Mouse (Mus musculus): Measurements from ENCODE around the gene Trhr2. TPM values are rescaled to one million over a fixed set of nuclear protein-coding genes. Genes with fewer than 3 reads are reported as not detected.

Trhr2 gene
- polyA plus RNA-seq (2012; ENCODE audit: insufficient read depth, insufficient read length, missing spikeins), result not detected in 2 replicates

DNA sequence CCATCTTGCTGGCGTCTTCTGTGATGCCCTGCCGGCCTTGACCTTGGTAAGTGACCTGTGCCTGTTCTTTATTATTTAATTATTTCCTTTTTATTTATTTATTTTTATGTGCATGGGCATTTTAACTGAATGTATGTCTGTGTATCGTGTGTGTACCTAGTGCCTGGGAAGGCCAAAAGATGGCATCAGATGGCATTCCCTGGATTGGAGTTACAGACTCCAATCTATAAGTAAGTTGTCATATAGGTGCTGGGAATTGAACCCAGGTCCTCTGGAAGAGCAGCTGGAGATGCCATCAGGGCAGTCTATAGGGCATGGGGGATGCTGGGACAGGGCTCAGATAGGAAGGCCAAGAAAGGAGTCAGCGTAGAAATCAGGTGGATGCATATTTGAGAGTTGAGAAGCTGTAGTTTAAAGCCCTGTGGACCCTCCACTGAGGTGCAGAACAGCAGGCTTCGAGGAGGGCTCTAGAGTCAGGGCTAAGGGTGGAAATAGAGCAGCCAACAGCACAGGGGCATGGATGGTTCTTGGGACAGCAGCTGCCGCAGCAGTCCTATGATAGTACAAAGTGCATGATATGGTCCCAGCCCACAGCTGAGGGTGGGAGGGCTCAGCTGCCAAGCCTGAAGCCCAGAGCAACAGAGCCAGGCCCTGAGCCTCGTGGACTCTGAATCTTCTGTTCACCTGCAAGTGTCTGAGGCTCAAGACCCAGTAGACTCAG is at the start of gene Trhr2:
Gene Trhr2 (minus strand): TSS at position 51 of the 721 bp plus-strand sequence.
- H3K4me1 ChIP-seq (ENCODE audit: control insufficient read depth, insufficient read depth, low read length), result peaks cover 6% of the 10 kb centered on the region
- no peak within 1 kb of the TSS for H3K4me3 ChIP-seq (ENCODE audit: insufficient read depth, low read length)

DNA sequence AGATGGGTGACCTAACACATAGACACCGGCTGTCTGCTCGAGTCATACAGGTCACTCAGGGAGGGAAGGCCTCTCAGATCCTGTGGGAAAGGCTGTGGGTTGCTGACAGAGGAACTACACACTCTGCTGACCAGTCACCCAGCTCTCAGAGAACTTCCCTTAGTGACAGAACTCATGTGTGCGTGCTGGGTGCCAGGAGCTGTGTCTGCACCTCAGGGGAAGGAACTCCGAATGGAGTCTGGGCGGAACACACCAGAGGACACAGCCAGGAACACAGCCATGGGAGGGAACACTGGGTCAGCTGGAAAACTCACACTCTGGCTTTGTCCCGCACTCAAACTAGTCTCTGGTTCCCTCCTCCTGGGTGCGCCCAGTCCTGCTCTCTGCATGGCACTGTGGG is 47.1 kb upstream of the Trhr2 start:
- Histone ChIP-seq H3K4me1 (ENCODE audit: control insufficient read depth, insufficient read depth, low read length) (peaks cover 11% of the 10 kb centered on the region), H3K4me3 (ENCODE audit: insufficient read depth, low read length) (no peak overlapping the region), H3K27ac (ENCODE audit: insufficient read depth, low read depth, low read length) (peak overlapping the region; percentile 8; the same call in 1 of the 2 replicates)
- TF ChIP-seq CTCF (IDR thresholded peaks at IDR 0.05; ENCODE audit: low read depth, low read length) (no peak), POLR2A (IDR thresholded peaks at IDR 0.05; ENCODE audit: borderline replicate concordance, low read depth, low read length) (no peak)

More for the DNA sequence above, at the start of gene Trhr2:
- H3K27ac ChIP-seq (ENCODE audit: insufficient read depth, low read depth, low read length), result no peak within 1 kb of the TSS
- TF ChIP-seq POLR2A (IDR thresholded peaks at IDR 0.05; ENCODE audit: borderline replicate concordance, low read depth, low read length) (no peak), CTCF (IDR thresholded peaks at IDR 0.05; ENCODE audit: low read depth, low read length) (no peak)

DNA sequence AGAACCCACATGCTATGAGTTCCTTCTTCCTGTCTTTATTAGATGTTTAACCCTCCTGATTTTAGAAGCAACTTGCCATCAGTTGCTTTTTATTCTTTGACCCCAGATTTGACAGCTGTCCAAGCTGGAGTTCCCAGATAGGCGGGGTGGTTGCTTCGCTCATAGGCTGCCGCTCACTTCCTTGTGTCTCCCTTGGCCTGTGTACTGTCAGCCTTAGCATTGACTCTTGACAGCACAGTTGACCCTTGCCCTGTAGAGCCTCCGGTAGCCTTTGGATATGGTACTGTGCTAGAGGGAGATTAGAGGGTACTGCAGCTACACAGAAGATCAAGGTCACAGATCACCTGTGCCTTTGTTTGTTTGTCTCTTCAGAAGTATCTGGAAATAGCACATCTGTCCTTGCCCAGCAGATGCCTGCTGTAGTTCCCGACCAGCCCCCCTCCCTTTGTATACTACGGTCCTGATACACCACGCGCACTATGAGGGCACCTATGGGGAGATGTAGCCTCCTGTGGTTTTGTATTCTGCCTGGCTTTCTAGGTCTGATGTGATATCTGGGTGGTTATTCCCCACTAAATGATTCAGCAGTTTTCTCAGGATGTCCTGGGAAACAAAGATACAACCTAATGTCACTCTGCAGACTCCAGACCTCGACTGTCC is 44.7 kb upstream of the Trhr2 start:
- H3K4me3 ChIP-seq (ENCODE audit: insufficient read depth, low read length), result no peak overlapping the region
- peaks cover 11% of the 10 kb centered on the region for H3K4me1 ChIP-seq (ENCODE audit: control insufficient read depth, insufficient read depth, low read length)
- TF ChIP-seq POLR2A (IDR thresholded peaks at IDR 0.05; ENCODE audit: borderline replicate concordance, low read depth, low read length) (no peak), CTCF (IDR thresholded peaks at IDR 0.05; ENCODE audit: low read depth, low read length) (no peak)
- no peak overlapping the region for H3K27ac ChIP-seq (ENCODE audit: insufficient read depth, low read depth, low read length)

DNA sequence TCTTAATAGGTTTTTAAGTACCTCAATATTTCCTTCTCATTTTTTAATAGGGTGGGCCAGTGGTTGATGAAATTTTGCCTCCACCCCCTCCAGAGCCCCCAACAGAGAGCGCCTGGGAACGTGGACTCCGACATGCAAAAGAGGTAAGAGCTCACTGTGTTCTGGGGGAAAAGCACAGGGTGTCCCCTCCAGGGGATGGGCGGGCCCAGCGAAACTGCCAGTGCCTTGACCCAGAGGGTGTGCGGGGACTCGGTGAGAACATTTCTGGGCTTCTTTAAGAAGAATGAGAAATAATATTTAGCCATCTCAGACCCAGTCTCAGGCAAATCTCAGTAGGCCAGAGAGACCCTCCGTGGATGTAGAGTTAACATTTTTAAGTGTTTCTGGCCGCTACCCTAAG is 37.6 kb upstream of the Trhr2 start:
- TF ChIP-seq CTCF (IDR thresholded peaks at IDR 0.05; ENCODE audit: low read depth, low read length) (no peak), POLR2A (IDR thresholded peaks at IDR 0.05; ENCODE audit: borderline replicate concordance, low read depth, low read length) (no peak)
- no peak overlapping the region for H3K4me3 ChIP-seq (ENCODE audit: insufficient read depth, low read length)

DNA sequence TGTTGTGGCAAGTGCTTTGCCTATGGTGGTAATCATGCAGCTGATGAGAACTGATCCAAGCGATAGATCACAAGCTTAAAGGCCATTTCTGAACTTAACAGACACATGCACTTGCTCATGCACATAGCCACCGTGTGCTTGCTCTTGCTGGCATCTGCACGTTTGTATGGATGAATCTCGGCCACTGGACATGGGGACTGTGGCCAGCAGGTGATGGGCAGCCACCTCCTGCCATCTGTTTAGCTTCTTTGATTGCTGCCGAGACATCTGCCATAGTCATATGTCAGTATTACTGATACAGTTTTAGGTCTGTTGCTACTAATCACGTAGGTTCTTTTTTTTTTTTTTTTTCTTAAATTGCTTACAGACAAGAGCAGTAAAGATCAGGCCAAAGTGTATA is 34.7 kb upstream of the Trhr2 start:
- H3K4me3 ChIP-seq (ENCODE audit: insufficient read depth, low read length), result no peak overlapping the region
- H3K4me1 ChIP-seq (ENCODE audit: control insufficient read depth, insufficient read depth, low read length), result no peaks in the 10 kb centered on the region
- TF ChIP-seq POLR2A (IDR thresholded peaks at IDR 0.05; ENCODE audit: borderline replicate concordance, low read depth, low read length), result no peak
- TF ChIP-seq CTCF (IDR thresholded peaks at IDR 0.05; ENCODE audit: low read depth, low read length), result no peak
- H3K27ac ChIP-seq (ENCODE audit: insufficient read depth, low read depth, low read length), result no peak overlapping the region

More for the DNA sequence above, 37.6 kb upstream of the Trhr2 start:
- Histone ChIP-seq H3K4me1 (ENCODE audit: control insufficient read depth, insufficient read depth, low read length) (no peaks in the 10 kb centered on the region), H3K27ac (ENCODE audit: insufficient read depth, low read depth, low read length) (no peak overlapping the region)

DNA sequence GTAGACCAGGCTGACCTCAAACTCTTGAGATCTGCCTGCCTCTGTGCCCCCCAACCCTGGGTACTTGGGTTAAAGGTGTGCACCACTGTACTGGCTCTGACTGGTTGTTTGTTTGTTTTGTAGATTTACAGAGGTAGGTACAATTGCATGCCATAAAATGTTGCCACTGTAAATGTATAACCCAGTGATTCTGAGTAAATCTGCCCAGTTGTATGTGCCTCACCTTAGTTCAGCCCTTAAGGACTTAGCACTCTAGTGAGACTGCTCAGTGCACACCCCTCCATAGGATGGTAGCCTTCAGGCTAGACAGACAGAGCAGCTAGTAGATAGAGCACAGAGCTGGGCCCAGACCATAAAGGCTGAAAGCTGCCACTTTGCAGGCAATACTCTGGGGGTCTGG is 33.2 kb upstream of the Trhr2 start:
- H3K4me3 ChIP-seq (ENCODE audit: insufficient read depth, low read length), result no peak overlapping the region
- no peaks in the 10 kb centered on the region for H3K4me1 ChIP-seq (ENCODE audit: control insufficient read depth, insufficient read depth, low read length)
- H3K27ac ChIP-seq (ENCODE audit: insufficient read depth, low read depth, low read length), result no peak overlapping the region
- no peak for TF ChIP-seq CTCF (IDR thresholded peaks at IDR 0.05; ENCODE audit: low read depth, low read length)
- no peak for TF ChIP-seq POLR2A (IDR thresholded peaks at IDR 0.05; ENCODE audit: borderline replicate concordance, low read depth, low read length)

DNA sequence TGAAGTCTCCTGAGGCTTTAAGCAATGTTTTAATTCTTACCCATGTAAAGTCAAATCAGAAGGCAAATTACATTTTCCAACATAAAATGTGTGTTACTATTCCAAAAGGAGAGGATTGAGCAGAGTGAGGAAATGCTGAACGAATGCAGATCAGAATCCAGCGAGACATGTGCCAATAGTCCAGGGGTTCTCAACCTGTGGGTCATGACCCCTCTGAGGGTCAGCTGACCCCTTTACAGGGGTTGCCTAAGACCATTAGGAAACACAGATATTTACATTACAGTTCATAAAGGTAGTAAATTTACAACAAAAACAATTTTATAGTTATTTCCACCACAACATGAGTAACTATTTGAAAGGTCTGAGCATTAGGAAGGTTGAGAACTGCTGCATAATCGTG is 30.2 kb upstream of the Trhr2 start:
- no peak for TF ChIP-seq CTCF (IDR thresholded peaks at IDR 0.05; ENCODE audit: low read depth, low read length)
- TF ChIP-seq POLR2A (IDR thresholded peaks at IDR 0.05; ENCODE audit: borderline replicate concordance, low read depth, low read length), result no peak
- no peaks in the 10 kb centered on the region for H3K4me1 ChIP-seq (ENCODE audit: control insufficient read depth, insufficient read depth, low read length)

DNA sequence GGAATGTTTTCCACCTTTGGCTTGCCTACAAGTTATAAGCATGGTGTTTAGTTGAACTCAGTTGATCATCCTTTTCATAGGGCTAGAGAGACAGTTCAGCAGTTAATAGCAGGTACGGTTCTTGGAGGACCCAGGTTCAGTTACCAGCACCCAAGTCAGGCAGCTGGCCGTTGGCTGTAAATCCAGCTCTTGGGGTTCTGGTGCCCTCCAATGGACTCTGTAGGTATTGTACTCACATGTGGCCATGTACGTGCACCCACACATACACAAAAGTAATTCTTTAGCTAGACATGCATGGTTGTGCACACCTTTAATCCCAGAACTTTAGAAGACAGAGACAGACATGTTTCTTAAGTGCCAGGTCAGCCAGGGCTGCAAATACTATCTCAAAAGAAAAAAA is 28.8 kb upstream of the Trhr2 start:
- no peaks in the 10 kb centered on the region for H3K4me1 ChIP-seq (ENCODE audit: control insufficient read depth, insufficient read depth, low read length)
- TF ChIP-seq POLR2A (IDR thresholded peaks at IDR 0.05; ENCODE audit: borderline replicate concordance, low read depth, low read length) (no peak), CTCF (IDR thresholded peaks at IDR 0.05; ENCODE audit: low read depth, low read length) (no peak)
- H3K4me3 ChIP-seq (ENCODE audit: insufficient read depth, low read length), result no peak overlapping the region
- H3K27ac ChIP-seq (ENCODE audit: insufficient read depth, low read depth, low read length), result no peak overlapping the region

More for the DNA sequence above, 30.2 kb upstream of the Trhr2 start:
- no peak overlapping the region for H3K4me3 ChIP-seq (ENCODE audit: insufficient read depth, low read length)
- H3K27ac ChIP-seq (ENCODE audit: insufficient read depth, low read depth, low read length), result no peak overlapping the region

DNA sequence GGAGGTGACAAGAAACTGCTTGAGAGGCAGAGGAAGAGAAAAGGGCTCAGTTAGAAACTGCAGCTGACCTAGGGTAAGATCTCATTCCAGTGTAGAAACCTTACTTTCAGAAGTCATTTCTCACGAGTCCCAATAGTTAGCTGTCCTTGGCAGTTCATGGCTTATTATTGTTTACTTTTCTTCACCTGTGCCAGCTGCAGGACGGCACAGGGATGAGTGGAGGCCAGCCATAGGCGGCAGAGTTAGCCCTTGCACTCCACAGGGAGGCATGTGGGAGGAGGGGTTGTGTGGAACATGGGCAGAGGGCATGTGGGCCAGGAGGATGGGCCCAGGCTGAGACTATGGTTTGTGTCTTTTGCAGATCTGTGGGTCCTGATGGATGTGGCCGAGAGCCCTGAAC is 22.5 kb upstream of the Trhr2 start:
- TF ChIP-seq CTCF (IDR thresholded peaks at IDR 0.05; ENCODE audit: low read depth, low read length), result no peak
- TF ChIP-seq POLR2A (IDR thresholded peaks at IDR 0.05; ENCODE audit: borderline replicate concordance, low read depth, low read length), result no peak
- Histone ChIP-seq H3K4me1 (ENCODE audit: control insufficient read depth, insufficient read depth, low read length) (peaks cover 4% of the 10 kb centered on the region), H3K4me3 (ENCODE audit: insufficient read depth, low read length) (no peak overlapping the region), H3K27ac (ENCODE audit: insufficient read depth, low read depth, low read length) (no peak overlapping the region)

All from bone marrow macrophage, adult 2 months (primary cell).